Mouse (Mus musculus) C2C12 (cell line): ENCODE measurements around the gene Fbrs.

ENCODE experiments used
- CEBPB ChIP-seq: IDR thresholded peaks from one replicate; pipeline ENCODE4 v1.6.1; 2011; ENCODE audit warnings: low read depth, mild to moderate bottlenecking, control low read depth, moderate library complexity
- CTCF ChIP-seq: IDR thresholded peaks from one replicate; pipeline ENCODE4 v1.5.1; 2011; ENCODE audit not compliant: control insufficient read depth, insufficient read depth, insufficient read length
- MAX ChIP-seq: IDR thresholded peaks from one replicate; pipeline ENCODE4 v1.6.1; 2011; ENCODE audit warnings: mild to moderate bottlenecking, control low read depth
- MYOD1 ChIP-seq: IDR thresholded peaks from one replicate; pipeline ENCODE4 v1.6.1; 2011; ENCODE audit warnings: low read depth; ENCODE audit not compliant: control insufficient read depth, insufficient read length
- MYOG ChIP-seq: IDR thresholded peaks from one replicate; pipeline ENCODE4 v1.6.1; 2011; ENCODE audit not compliant: control insufficient read depth, insufficient read length; ENCODE audit errors: extremely low read depth
- USF1 ChIP-seq: IDR thresholded peaks from one replicate; pipeline ENCODE4 v1.6.1; 2011; ENCODE audit warnings: low read depth, mild to moderate bottlenecking, control low read depth, moderate library complexity

DNA sequence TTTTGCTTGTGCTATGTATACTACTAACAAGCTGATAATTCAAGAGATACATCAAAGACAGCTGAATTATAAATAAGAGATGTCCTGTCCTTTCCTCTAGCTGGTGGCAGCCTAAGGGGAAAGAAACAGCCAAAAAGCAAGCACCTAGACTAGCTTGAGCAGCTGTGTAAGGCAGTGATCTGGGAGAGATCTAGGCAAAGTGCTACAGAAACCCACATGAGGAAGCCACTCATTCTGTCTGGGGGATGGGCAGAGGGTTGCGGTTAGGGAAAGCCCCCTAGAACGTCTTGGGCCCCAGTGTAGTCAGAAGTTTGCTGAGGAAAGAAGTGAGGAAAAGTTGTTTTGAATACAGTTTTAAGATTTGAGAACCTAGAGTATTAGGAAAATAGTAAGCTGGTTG, 1.3 kb downstream of the Fbrs start:
- TF ChIP-seq MYOG, result no peak
- no peak for TF ChIP-seq CTCF
- TF ChIP-seq MYOD1, result no peak
- TF ChIP-seq CEBPB, result no peak
- no peak for TF ChIP-seq USF1
- TF ChIP-seq MAX, result no peak
